Mouse (Mus musculus) forebrain, postnatal 0 days (tissue): ENCODE results near the gene Wdfy3. TPM values are rescaled to one million over a fixed set of nuclear protein-coding genes. Genes with fewer than 3 reads are reported as not detected.
"Not testable (repeated sequence)": the region's sequence is repeated elsewhere in the genome, so short reads cannot be mapped to it uniquely, and the experiment has no call there.

Experiments
- ATAC-seq: fragments of 200-750 bp; cut with Nextera tagmentation; 2 replicates; pipeline ENCODE4 v1.8.0; 2017; ENCODE audit warnings: mild to moderate bottlenecking, moderate library complexity
- DNase-seq: peaks from one replicate; pipeline ENCODE4 v3.0.0-alpha.2; 2015
- H3K27ac ChIP-seq: fragments of 300-500 bp; sonication (generic); 2 replicates; pipeline ENCODE4 v1.5.1; 2014; ENCODE audit warnings: low read depth, mild to moderate bottlenecking, antibody characterized with exemption, low read length, moderate library complexity, mixed read lengths
- H3K27me3 ChIP-seq: fragments of 300-500 bp; sonication (generic); 2 replicates; pipeline ENCODE4 v1.6.1; 2014; ENCODE audit warnings: mild to moderate bottlenecking, low read length, mixed read lengths; ENCODE audit not compliant: insufficient read depth
- H3K36me3 ChIP-seq: fragments of 300-500 bp; sonication (generic); 2 replicates; pipeline ENCODE4 v1.6.1; 2014; ENCODE audit warnings: mild to moderate bottlenecking, moderate library complexity; ENCODE audit not compliant: insufficient read depth
- H3K4me1 ChIP-seq: fragments of 300-500 bp; sonication (generic); 2 replicates; pipeline ENCODE4 v1.6.1; 2014; ENCODE audit warnings: antibody characterized with exemption; ENCODE audit not compliant: insufficient read depth
- H3K4me2 ChIP-seq: fragments of 300-500 bp; sonication (generic); 2 replicates; pipeline ENCODE4 v1.6.1; 2014; ENCODE audit warnings: low read depth, mild to moderate bottlenecking, moderate library complexity
- H3K4me3 ChIP-seq: fragments of 300-500 bp; sonication (generic); 2 replicates; pipeline ENCODE4 v1.5.1; 2014; ENCODE audit warnings: low read depth, low read length, mixed read lengths
- H3K9ac ChIP-seq: fragments of 300-500 bp; sonication (generic); 2 replicates; pipeline ENCODE4 v1.6.1; 2014; ENCODE audit warnings: mild to moderate bottlenecking
- H3K9me3 ChIP-seq: fragments of 300-500 bp; sonication (generic); 2 replicates; pipeline ENCODE4 v1.6.1; 2016; ENCODE audit warnings: low read length
- CTCF ChIP-seq: sonication (generic); IDR thresholded peaks from 2 replicates; pipeline ENCODE4 v1.5.1; 2016; ENCODE audit warnings: antibody characterized with exemption, control low read depth, low read depth
- WGBS: fragments of 180-500 bp; shearing (Covaris S2); extraction: QIAGEN DNeasy Blood & Tissue Kit; methylation state at CpG from one replicate; pipeline ENCODE4 v1.1.7; 2014; 5-methylcytosine and 5-hydroxymethylcytosine counted together
- polyA plus RNA-seq: library from polyadenylated mRNA; unstranded; fragments of >200 nt; fragmentation: Nextera tagmentation; extraction: Ambion mirVana; gene quantifications from 2 replicates; pipeline ENCODE4 v1.2.1, GENCODE M21; 2015
- total RNA-seq: library from RNA; depleted of rRNA; stranded (reverse); fragments of >200 nt; gene quantifications from 2 replicates; pipeline ENCODE4 v1.2.3, GENCODE M21; 2014; rRNA removed

The Wdfy3 gene
- total RNA-seq (48.1 and 68.8 TPM in 2 replicates), polyA plus RNA-seq (7.7 and 15.4 TPM in 2 replicates)

DNA sequence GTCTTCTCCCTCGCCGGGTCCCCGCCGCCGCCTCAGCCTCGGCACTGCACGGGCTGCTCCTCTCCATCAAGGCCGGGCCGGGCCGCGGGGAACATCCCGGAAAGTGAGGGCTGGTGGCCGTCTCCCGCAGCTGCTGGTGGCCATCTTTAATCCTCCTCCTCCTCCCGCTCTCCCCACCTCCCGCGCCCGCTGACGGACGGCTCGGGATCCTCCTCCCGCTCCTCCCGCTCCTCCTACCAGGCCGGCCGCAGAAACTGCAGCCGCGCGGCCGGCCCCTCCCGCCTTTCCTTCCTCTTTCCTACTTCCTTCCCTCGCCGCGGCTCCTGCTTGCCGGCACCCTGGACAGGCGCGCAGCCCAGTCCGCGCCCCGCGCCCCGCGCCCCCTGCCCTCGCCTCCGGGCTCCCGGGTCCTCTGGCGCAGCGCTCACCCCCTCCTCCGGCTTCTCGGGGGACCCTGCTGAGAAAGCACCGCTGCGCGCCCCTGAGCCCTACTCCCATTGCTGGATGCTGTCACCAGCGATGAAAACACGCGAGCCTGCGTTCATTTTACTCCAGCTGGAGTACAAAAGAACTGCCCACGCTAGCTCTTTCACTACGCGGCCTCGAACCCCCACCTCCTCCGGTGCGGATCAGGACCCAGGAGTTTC, at the start of gene Wdfy3:
Gene Wdfy3, minus strand, starts transcription at position 155 of the 647 bp plus-strand sequence.
- 3% methylated on average over 60 of the region's 62 CpGs for WGBS
- no peaks in the 10 kb centered on the region for H3K9me3 ChIP-seq
- DNase-seq, result peak; percentile 90
- peak within 1 kb of the TSS; percentile 88 for H3K4me3 ChIP-seq
- H3K36me3 ChIP-seq, result no peaks in the 10 kb centered on the region
- H3K27ac ChIP-seq, result peak within 1 kb of the TSS; percentile 98
- peak within 1 kb of the TSS; percentile 98 for H3K9ac ChIP-seq
- H3K4me1 ChIP-seq, result peaks cover 11% of the 10 kb centered on the region
- peak; percentile 93 for ATAC-seq
- H3K27me3 ChIP-seq, result no peaks in the 10 kb centered on the region
- TF ChIP-seq CTCF, result no peak
- H3K4me2 ChIP-seq, result peak within 1 kb of the TSS; percentile 68

DNA sequence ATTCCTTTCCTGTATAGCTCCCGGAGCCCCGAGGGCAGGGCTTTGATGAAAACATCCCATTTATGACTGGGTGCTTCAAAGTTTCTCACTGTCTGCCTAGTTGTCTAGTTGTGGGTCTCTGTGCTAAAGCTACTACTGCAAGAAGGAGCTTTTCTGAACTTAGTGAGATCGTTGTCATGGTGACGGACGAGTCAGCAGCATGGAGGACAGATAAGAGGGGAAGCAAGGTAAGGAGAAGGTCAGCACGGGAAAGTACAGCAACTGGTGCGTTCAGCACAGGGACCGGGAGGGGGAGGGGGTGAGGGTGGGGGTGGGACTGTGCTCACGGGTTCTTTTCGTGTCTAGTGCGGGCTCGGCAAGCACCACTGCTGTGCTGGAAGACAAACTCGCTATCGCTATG, 43.3 kb upstream of the Wdfy3 start:
- WGBS, result 58% methylated on average over 14 of the region's 14 CpGs
- Histone ChIP-seq H3K27me3 (no peaks in the 10 kb centered on the region), H3K4me1 (0 out of 2 replicates have a peak, but pooled peaks cover 2% of the 10 kb centered on the region), H3K4me2 (peak overlapping the region; percentile 3; the same call in 1 of the 2 replicates), H3K9ac (no peak overlapping the region), H3K4me3 (no peak overlapping the region), H3K36me3 (no peaks in the 10 kb centered on the region), H3K27ac (no peak overlapping the region), H3K9me3 (no peaks in the 10 kb centered on the region)
- peak; percentile 54 for ATAC-seq
- DNase-seq, result peak; percentile 38
- no peak for TF ChIP-seq CTCF

DNA sequence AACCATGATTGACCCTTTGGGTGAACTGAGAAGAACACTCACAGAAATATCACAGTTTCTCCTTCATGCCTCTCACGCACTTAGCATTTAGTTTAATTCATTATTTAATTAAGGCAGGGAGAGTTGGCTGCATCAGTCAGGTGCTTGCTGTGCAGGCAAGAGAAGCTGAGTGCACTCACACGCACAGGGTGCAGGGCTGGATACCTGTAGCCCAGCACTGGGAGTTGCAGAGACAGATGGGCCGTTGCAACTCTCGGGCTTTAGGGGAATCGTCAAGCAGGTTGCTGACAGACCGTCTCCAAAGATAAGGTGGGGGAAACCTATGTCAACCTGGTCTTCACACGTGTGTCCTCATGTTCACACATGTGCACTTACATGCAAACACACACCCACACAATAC, 42.3 kb upstream of the Wdfy3 start:
- H3K27ac ChIP-seq, result no peak overlapping the region
- no peak overlapping the region for H3K4me3 ChIP-seq
- H3K4me1 ChIP-seq, result 0 out of 2 replicates have a peak, but pooled peaks cover 2% of the 10 kb centered on the region
- H3K9ac ChIP-seq, result no peak overlapping the region
- H3K4me2 ChIP-seq, result no peak overlapping the region
- no peaks in the 10 kb centered on the region for H3K27me3 ChIP-seq
- ATAC-seq, result no peak
- H3K36me3 ChIP-seq, result no peaks in the 10 kb centered on the region
- no peak for TF ChIP-seq CTCF
- no peak for DNase-seq
- no peaks in the 10 kb centered on the region for H3K9me3 ChIP-seq
- 68% methylated on average over 7 of the region's 7 CpGs for WGBS

DNA sequence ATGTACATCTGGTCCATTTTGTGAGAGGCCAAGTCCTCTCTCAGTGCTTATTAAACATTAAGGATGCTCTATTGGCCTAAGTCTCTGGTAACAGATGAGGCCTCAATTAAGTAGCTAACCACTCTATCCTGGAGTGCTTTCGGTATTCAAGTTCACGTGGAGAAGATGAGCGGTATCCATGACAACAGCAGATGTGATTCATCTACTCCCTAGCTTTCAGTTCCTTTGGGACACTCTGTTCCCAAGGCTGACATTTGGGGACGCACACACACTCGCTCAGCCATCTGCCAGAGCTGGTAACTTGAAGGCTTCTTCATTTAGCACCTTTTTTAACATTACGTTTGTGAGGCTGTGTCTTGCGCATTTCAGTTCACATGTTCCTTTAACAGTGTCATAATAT, 40.3 kb upstream of the Wdfy3 start:
- peak overlapping the region; percentile 11; the same call in 1 of the 2 replicates for H3K27ac ChIP-seq
- 41% methylated on average over 7 of the region's 7 CpGs for WGBS

DNA sequence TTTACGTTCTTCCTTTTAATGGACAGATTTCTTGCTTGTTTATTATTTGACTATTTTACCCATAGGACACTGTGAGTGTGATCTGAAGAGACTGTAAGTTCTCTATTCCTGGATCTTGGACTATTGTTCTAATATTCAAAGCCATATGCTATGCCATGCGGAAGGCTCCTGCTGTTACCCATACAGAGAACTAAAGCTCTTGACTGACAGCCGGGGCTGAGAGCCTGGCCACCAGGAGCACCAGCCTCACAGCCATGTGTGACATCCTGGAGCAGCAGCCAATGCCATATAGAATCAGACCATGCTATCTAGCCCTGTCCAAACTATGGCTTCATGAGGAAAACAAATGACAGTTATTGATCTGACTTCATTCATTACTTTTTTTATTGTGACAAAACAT, 36.2 kb upstream of the Wdfy3 start:
- Histone ChIP-seq H3K9ac (no peak overlapping the region), H3K27me3 (no peaks in the 10 kb centered on the region), H3K36me3 (no peaks in the 10 kb centered on the region), H3K9me3 (no peaks in the 10 kb centered on the region), H3K4me2 (no peak overlapping the region), H3K27ac (no peak overlapping the region), H3K4me1 (no peaks in the 10 kb centered on the region), H3K4me3 (no peak overlapping the region)
- no peak for TF ChIP-seq CTCF
- ATAC-seq (no peak), DNase-seq (no peak)
- 52% methylated on average over 3 of the region's 3 CpGs for WGBS

More for the DNA sequence above, 40.3 kb upstream of the Wdfy3 start:
- Histone ChIP-seq H3K4me1 (0 out of 2 replicates have a peak, but pooled peaks cover 2% of the 10 kb centered on the region), H3K9me3 (no peaks in the 10 kb centered on the region), H3K36me3 (no peaks in the 10 kb centered on the region), H3K27me3 (no peaks in the 10 kb centered on the region), H3K4me3 (no peak overlapping the region), H3K4me2 (no peak overlapping the region), H3K9ac (no peak overlapping the region)
- TF ChIP-seq CTCF, result no peak
- DNase-seq (peak; percentile 82), ATAC-seq (peak; percentile 86)

DNA sequence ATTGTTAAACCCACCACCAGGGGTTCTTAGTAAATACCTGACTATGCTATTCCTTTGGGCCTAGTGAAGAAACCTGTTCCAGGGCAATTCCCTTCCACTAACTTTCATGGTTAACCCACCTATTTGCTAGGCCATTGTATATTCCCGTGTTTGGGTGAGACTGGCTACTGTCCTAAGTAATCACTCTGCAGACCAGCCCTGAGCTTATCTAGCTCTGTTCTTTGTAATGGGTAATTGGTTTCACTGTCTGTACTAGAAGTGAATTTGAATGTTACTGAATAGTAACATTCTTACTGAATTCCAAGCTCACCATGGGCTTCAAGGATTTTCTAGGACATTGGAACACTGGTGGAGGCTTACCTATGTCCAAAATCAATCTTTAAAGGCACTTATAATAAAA, 32.1 kb upstream of the Wdfy3 start:
- not testable (repeated sequence) for H3K36me3 ChIP-seq, H3K27me3 ChIP-seq, H3K27ac ChIP-seq, DNase-seq, H3K4me1 ChIP-seq, H3K4me2 ChIP-seq, H3K4me3 ChIP-seq, H3K9ac ChIP-seq, ATAC-seq, H3K9me3 ChIP-seq
- WGBS, result 69% methylated on average over 1 of the region's 1 CpGs
